ENCODE assay signal across 8 mouse cellular contexts in the genomic region with DNA sequence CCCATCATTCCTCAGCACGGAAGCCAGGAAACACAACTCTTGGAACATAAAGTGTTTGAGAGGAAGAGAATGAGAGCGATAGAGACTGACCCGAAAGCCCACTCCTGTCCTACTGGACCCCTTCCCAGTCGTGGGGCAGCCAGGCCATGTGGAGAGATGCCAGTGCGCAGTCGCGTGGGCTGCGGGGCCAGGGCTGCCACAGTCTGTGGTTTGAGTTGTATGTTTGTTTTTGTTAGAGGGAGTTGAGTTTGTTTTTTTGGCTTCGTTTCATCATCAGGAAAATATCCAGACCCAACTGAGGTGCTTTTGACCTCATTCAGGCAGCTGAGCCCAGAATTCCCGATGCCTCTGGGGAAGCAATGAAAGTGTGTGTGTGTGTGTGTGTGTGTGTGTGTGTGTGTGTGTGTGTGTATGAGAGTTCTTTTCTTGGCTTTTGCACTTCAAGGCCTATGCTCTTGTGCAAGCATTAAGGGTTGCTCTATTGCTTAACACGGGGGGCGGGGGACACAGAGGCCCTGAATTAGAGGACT. TPM values are rescaled to one million over a fixed set of nuclear protein-coding genes. Genes with fewer than 3 reads are reported as not detected.
A peak's percentile ranks its signal among the peaks of the same experiment; 100 is the strongest.
DNase-seq lines count a peak whose midpoint lies in the region; ATAC-seq and TF ChIP-seq lines count a peak whose summit lies in the region.

No protein-coding gene starts in this region.

- TF ChIP-seq CTCF in testis, adult 2 months (IDR thresholded peaks at IDR 0.05; ENCODE audit: control insufficient read depth, insufficient read depth, insufficient replicate concordance, low read depth, low read length), result no peak

- 63% methylated on average over 12 of the region's 12 CpGs for WGBS in heart, embryonic 12.5 days
- WGBS in limb, embryonic 15.5 days, result 54% methylated on average over 12 of the region's 12 CpGs
- WGBS in liver, embryonic 11.5 days, result 65% methylated on average over 12 of the region's 12 CpGs

- TF ChIP-seq POLR2A in testis, adult 2 months (IDR thresholded peaks at IDR 0.05; ENCODE audit: control insufficient read depth, low read depth, low read length), result no peak

- H3K36me3 ChIP-seq in testis, adult 2 months (ENCODE audit: control insufficient read depth, insufficient read depth, low read length), result no peaks in the 10 kb centered on the region
- no peaks in the 10 kb centered on the region for H3K36me3 ChIP-seq in heart, embryonic 12.5 days
- no peaks in the 10 kb centered on the region for H3K36me3 ChIP-seq in limb, embryonic 15.5 days
- H3K36me3 ChIP-seq in liver, embryonic 11.5 days (ENCODE audit: control insufficient read depth, insufficient read depth, low read length), result no peaks in the 10 kb centered on the region

- peak overlapping the region; percentile 4; the same call in 1 of the 2 replicates for H3K4me2 ChIP-seq in heart, embryonic 12.5 days
- H3K4me2 ChIP-seq in limb, embryonic 15.5 days, result 0 out of 2 replicates have a peak overlapping the region, but pooled peaks have one; percentile 20
- H3K4me2 ChIP-seq in liver, embryonic 11.5 days, result no peak overlapping the region

- H3K27ac ChIP-seq in testis, adult 2 months (ENCODE audit: control insufficient read depth, insufficient read depth, low read depth, low read length), result peak overlapping the region; percentile 71
- H3K27ac ChIP-seq in heart, embryonic 12.5 days (ENCODE audit: poor library complexity, severe bottlenecking), result peak overlapping the region; percentile 31
- peak overlapping the region; percentile 71 for H3K27ac ChIP-seq in limb, embryonic 15.5 days
- H3K27ac ChIP-seq in liver, embryonic 11.5 days (ENCODE audit: low read depth, low read length), result no peak overlapping the region

- ATAC-seq in heart, embryonic 12.5 days (ENCODE audit: insufficient number of reproducible peaks, low FRiP score), result no peak
- no peak for ATAC-seq in limb, embryonic 15.5 days (ENCODE audit: insufficient number of reproducible peaks, low FRiP score, low TSS enrichment, low read depth)
- ATAC-seq in monocyte, adult 5-6 weeks (replicated peaks; ENCODE audit: insufficient number of reproducible peaks, low FRiP score, low TSS enrichment, poor library complexity, severe bottlenecking), result no peak
- no peak for ATAC-seq in liver, embryonic 11.5 days (replicated peaks; ENCODE audit: low FRiP score)

- H3K4me3 ChIP-seq in testis, adult 2 months (ENCODE audit: control insufficient read depth, low read depth, low read length), result no peak overlapping the region
- H3K4me3 ChIP-seq in heart, embryonic 12.5 days, result no peak overlapping the region
- H3K4me3 ChIP-seq in limb, embryonic 15.5 days, result no peak overlapping the region
- no peak overlapping the region for H3K4me3 ChIP-seq in liver, embryonic 11.5 days (ENCODE audit: low read depth, low read length)

- H3K27me3 ChIP-seq in testis, adult 2 months (ENCODE audit: control insufficient read depth, insufficient read depth, low read length), result no peaks in the 10 kb centered on the region
- no peaks in the 10 kb centered on the region for H3K27me3 ChIP-seq in heart, embryonic 12.5 days (replicated peaks)
- H3K27me3 ChIP-seq in limb, embryonic 15.5 days, result no peaks in the 10 kb centered on the region
- no peaks in the 10 kb centered on the region for H3K27me3 ChIP-seq in liver, embryonic 11.5 days (replicated peaks; ENCODE audit: control insufficient read depth, insufficient read depth, low read length)

- H3K4me1 ChIP-seq in testis, adult 2 months (ENCODE audit: control insufficient read depth, insufficient read depth, low read length), result peaks cover 2% of the 10 kb centered on the region; the same call in 1 of the 2 replicates
- H3K4me1 ChIP-seq in heart, embryonic 12.5 days (replicated peaks), result peaks cover 15% of the 10 kb centered on the region
- H3K4me1 ChIP-seq in limb, embryonic 15.5 days, result peaks cover 11% of the 10 kb centered on the region
- H3K4me1 ChIP-seq in liver, embryonic 11.5 days (replicated peaks; ENCODE audit: control insufficient read depth, insufficient read depth, low read length), result no peaks in the 10 kb centered on the region; the same call in 1 of the 2 replicates

- no peak overlapping the region for H3K9ac ChIP-seq in heart, embryonic 12.5 days
- no peak overlapping the region for H3K9ac ChIP-seq in limb, embryonic 15.5 days
- H3K9ac ChIP-seq in liver, embryonic 11.5 days (ENCODE audit: low read depth, low read length), result no peak overlapping the region

- DNase-seq in testis, postnatal 14 days (ENCODE audit: low spot score), result no peak
- DNase-seq in layer of hippocampus, postnatal 25 days (ENCODE audit: extremely low spot score in 1 of 2, low spot score in 1 of 2), result no peak
- no peak for DNase-seq in liver, embryonic 11.5 days (ENCODE audit: low spot score)
- no peak for DNase-seq in frontal cortex, postnatal 36 days (ENCODE audit: low spot score in 2 of 2)

- no peaks in the 10 kb centered on the region for H3K9me3 ChIP-seq in heart, embryonic 12.5 days (replicated peaks)
- no peaks in the 10 kb centered on the region for H3K9me3 ChIP-seq in limb, embryonic 15.5 days
- no peaks in the 10 kb centered on the region for H3K9me3 ChIP-seq in liver, embryonic 11.5 days (ENCODE audit: control insufficient read depth, low read length)

RNA-seq across cellular contexts. Expression of gene Siah1a, which starts 42.2 kb away (rescaled TPM):
- polyA plus RNA-seq in testis, adult 2 months (2012; rRNA removed), result 23.7 and 26.5 TPM in 2 replicates
- polyA plus RNA-seq in heart, embryonic 12.5 days (2016; fragmentation: Nextera tagmentation; extraction: Ambion mirVana), result 38.3 and 40.0 TPM in 2 replicates
- 38.6 and 41.6 TPM in 2 replicates for polyA plus RNA-seq in limb, embryonic 15.5 days (2015; fragmentation: Nextera tagmentation; extraction: Ambion mirVana)
- 10 to 100 TPM; 31.5 to 35.7 TPM for total RNA-seq in layer of hippocampus, postnatal 25 days (2021)
- total RNA-seq in monocyte, adult 5-6 weeks (2017), result 29.7 to 37.9 TPM (median 35.9 TPM) in 3 replicates
- polyA plus RNA-seq in liver, embryonic 11.5 days (2014; fragmentation: Nextera tagmentation; extraction: Ambion mirVana), result 26.7 and 28.0 TPM in 2 replicates

RNA-seq across cellular contexts. Expression of gene Gm10638, which starts 42.5 kb away (rescaled TPM):
- polyA plus RNA-seq in testis, adult 2 months (2012; rRNA removed), result 248 and 359 TPM in 2 replicates
- 4.9 and 5.0 TPM in 2 replicates for polyA plus RNA-seq in heart, embryonic 12.5 days (2016; fragmentation: Nextera tagmentation; extraction: Ambion mirVana)
- 4.0 and 4.4 TPM in 2 replicates for polyA plus RNA-seq in limb, embryonic 15.5 days (2015; fragmentation: Nextera tagmentation; extraction: Ambion mirVana)
- total RNA-seq in layer of hippocampus, postnatal 25 days (2021), result 1 to 10 TPM; 2.8 to 3.1 TPM
- not detected in 3 replicates for total RNA-seq in monocyte, adult 5-6 weeks (2017)
- 1.1 and 1.4 TPM in 2 replicates for polyA plus RNA-seq in liver, embryonic 11.5 days (2014; fragmentation: Nextera tagmentation; extraction: Ambion mirVana)

Comparison
In these comparisons a context has a peak if more than half of its experiments do, and no peak if none do; other contexts are left out.
1. RNA of gene Gm10638, which starts 42.5 kb away (polyA plus RNA-seq): 248 to 359 TPM in testis, adult 2 months; 4.9 to 5.0 TPM in heart, embryonic 12.5 days, 4.0 to 4.4 TPM in limb, embryonic 15.5 days and 1.1 to 1.4 TPM in liver, embryonic 11.5 days; every median in the first group is over 10 times any median in the second.